Mouse (Mus musculus): ENCODE measurements at regions not wholly inside any gene's neighbourhood (a gene's known extent, or its start where the extent isn't known, plus 50 kb on each side); places are given as distances from the start of the nearest gene placed in this dataset.
A peak's percentile ranks its signal among the peaks of the same experiment; 100 is the strongest.

DNA sequence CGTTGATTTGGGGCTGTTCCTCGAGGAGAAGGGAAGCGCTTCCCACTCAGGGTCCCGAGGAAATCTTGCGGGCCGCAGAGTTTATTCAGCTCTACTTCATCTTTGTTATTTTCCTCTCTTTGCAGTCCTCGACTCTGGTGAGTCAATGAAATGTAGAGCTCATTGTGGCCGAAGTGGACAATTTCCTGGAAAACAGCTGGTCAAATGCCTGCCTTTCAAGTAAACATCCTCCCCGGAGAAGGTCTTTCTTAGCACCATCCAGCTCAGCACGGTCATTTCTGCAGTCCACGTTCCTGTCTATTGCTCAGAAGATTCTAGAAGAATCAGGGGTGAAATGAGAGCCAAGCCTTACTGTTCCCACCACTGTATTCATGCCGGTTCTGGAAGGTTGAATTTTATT is 133.0 kb downstream of the Bcas1 start:
- no peak for DNase-seq

DNA sequence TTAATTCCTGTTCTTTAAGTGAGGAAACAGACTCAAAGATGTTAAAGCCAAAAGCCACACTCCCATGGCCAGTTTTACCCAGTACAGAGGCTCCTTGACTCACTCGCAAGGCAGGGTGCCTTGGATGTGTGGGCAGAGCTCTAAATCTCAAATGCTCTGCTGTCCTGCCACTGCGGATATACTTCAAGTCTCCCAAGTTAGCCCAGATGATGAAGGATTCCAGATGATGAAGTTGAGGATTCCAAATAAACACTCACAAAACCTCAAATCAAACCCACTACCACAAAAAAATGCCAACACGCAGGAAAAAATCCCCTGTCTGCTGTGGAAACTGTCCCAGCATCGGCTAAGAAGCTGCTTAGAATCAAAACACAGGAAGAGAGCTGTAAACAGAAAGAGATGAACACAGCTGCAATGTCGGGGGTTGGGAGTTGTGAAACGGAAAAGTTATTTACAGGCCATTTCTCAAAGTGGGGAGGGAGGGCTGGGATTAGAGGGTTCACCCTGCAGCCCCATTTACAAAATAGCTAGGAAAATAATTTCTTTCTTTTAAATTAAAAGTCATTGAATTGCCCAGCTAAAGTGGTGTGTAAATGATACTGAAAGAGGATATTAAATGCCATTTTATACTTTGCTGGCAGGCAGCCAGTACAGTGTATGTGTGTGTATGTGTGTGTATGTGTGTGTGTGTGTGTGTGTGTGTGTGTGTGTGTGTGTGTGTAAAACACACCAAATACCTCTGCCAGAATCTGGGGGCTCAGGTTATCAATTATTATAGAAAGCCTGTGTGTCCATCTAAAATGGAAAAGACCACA is 135.6 kb downstream of the Bcas1 start:
- DNase-seq, result no peak

GRCm38 (mm10) chr2:170289378-170289960 is 138.2 kb downstream of the Bcas1 start:
- no peak for DNase-seq

DNA sequence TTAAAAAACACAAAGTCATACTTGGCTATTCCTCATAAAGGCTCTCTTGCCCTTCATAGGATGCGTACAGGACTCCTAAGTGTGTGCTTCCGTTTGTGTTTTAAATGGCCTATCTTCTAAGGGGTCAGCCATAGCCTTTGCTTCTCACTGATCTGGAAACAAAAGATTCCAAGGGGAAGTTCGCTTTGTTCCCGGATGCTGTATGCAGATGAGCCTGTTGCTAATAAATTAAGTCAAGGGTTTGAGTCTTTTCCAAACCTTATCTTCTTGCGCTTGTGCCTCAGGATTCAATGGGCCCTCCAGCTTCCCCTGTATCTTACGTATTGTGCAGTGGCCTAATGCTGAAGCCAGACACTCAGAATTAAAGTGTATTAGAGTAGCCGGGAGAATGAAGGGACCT is 138.9 kb downstream of the Bcas1 start:
- DNase-seq, result no peak

GRCm38 (mm10) chr2:170288196-170288595 is 139.4 kb downstream of the Bcas1 start:
- no peak for DNase-seq

DNA sequence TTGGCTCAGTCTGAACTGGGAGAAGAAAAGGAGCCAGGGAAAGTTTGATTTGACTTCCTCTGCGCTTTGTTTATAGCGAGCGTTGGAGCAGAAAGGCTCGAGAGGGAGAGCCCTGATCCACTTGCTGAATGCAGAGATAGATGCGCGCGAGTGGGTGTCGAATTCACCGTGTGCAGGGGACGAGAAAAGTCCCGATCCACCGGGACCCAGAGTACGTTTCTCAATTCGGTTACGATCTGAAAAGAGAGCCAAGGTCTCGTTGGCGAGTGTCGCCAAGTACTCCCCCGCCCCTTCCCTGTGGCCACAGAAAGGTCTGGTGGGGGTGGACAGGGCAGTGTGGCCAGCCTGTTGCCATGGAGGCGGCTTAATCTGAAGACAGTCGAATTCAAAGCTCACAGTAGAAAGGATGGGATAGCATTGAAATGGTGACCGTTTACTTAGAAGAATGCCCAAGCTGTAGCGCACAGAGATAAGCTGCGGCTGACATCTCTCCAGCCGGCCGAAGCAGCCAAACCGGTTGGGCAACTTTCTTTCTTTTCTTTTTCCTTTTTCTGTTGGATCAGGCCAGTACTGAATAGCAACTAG is 139.5 kb upstream of the Zfp217 start:
- peak; percentile 64 for DNase-seq

- no peak for DNase-seq
Measured at GRCm38 (mm10) chr2:170286773-170287172, 138.9 kb upstream of the Zfp217 start.

- DNase-seq, result no peak
Measured at GRCm38 (mm10) chr2:170282463-170282862, 134.6 kb upstream of the Zfp217 start.

GRCm38 (mm10) chr2:170281311-170282008 is 133.6 kb upstream of the Zfp217 start:
- DNase-seq, result no peak

GRCm38 (mm10) chr2:170280733-170281132 is 132.8 kb upstream of the Zfp217 start:
- DNase-seq, result no peak

DNA sequence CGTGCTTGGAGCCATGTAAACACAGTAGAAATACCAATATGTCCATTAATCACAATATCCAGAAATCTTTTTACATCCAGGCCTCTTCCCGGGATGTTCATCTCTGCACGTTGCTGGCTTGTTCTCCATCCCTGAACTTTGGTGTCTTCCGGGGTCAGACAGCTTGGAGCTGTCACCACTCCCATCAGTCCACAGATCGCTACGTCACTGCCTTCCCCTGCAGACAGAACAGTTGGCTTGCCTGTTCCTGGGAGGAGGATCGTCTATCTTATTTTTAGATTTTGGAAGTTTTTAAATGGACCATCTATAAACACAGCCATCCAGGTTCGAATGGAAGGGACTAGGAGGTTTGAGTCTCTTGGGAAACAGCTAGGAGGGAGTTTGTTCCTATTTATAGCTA is 130.0 kb upstream of the Zfp217 start:
- no peak for DNase-seq

- no peak for DNase-seq
Measured at GRCm38 (mm10) chr2:170277182-170277767, 129.4 kb upstream of the Zfp217 start.

DNA sequence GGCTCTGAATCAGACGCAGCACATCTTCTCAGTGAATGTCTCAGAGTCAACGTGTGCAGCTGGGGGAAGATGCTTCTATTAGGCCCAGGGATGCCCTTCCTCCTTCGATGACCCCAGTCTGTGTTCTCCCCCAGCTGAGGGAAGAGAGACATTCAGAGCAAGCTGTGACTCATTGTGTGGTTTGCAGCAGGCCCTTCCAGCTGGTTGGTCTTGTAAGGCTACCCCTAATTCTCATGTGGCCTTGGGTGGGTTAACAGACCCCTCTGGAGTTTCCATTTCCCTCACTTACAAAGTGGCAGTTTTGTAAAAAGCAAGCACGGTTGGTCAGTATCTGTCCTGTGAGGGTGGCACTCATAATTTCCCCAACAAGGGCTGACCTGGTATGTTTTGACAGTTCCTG is 127.8 kb upstream of the Zfp217 start:
- DNase-seq, result no peak

DNA sequence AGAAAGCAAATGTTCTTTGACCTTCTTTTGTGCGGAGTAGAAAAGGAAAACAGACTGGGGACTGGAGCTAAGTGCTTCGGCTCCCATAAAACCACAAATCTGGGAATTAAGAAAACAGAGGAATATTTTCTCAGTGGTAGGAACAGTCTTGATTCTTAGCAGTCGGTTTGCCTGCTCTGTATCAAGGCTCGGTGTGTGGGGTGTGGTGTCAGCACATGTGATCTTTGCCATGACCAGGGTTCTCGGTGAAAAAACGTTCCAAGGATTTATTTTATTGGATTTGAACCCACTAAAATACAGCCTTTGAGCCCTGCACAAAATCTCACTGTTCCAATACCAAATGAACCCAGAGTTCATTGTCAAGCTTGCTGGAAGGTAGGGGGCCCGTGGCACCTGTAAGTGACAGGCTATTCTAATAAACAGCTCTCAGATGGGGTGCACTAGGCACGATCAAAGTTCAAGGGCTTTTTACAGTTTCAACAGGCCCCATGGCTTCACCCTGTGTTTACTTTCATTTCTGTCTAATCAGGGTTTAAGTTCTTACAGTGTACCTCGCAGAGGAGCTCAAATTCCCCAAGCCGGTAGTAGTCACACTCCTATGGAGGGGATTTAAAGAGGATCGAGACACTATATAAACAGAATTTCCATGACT is 122.1 kb upstream of the Zfp217 start:
- DNase-seq, result no peak

DNA sequence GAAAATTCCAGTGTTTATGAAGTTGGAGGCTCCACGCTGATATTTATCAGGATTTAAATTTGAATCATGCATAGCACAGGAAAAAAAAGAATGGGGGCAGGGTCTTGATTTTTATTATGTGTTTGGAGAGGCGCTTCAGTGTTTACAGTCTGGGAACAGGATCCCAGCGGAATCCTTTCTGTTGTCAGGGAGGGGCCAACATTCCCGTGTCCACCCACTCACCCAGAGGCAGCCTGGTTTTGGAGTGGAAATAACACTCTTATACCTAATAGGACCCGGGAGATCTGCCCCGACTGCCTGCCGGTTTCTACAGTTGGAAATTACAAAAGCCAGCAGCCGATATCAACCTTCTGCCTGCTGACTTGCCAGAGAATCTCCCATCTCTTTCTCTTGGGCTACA is 120.2 kb upstream of the Zfp217 start:
- no peak for DNase-seq

- no peak for DNase-seq
Measured at GRCm38 (mm10) chr2:170267152-170267551, 119.2 kb upstream of the Zfp217 start.

DNA sequence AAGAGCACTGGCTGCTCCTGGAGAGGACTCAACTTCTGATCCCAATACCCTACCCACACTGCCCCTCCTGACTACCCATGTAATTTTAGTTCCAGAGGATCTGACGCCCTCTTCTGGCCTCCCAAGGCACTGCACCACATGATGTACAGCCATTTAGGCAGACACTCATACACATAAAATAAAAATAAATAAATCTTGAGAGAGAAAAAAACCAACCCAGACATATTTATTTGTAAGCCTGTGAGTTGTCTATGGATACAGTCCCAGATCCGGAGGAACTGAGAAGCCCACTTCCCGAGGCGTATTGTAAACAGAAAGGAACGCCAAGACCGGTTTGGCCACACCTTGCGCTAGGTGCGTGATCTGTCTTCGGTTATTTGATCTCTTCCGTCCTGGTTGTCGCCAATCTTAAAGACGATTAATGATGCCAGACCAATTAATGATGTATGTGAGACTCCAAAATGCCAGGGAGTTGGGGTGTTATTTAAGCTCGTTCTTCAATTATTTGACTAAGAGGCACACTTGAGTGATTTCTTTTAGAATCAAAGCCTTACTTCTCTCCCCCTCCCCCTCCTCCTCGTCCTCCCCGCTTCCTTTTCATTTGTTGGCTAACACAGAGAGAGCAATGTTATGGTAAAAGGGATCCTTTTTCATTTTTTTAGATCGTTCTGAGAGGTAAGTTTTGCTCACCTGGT is 118.7 kb upstream of the Zfp217 start:
- no peak for DNase-seq

DNA sequence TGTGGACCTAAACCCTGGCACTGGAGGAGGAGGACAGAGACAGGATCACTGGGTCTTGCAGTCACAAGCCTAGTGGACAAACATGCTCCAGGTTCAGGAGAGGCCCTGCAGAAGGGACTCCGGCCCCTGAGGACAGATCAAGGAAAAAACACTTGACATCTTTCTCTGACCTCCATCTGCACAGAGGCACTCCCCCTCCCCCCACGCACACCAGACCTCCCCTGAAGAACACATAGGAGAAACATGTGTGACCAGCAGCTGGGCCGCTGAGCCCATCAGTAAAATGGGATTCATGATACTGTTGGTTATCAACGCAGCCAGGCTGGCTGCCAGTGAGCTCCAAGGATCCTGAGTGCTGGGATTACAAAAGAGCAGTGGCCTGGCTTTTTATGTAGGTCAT is 115.7 kb upstream of the Zfp217 start:
- no peak for DNase-seq

DNA sequence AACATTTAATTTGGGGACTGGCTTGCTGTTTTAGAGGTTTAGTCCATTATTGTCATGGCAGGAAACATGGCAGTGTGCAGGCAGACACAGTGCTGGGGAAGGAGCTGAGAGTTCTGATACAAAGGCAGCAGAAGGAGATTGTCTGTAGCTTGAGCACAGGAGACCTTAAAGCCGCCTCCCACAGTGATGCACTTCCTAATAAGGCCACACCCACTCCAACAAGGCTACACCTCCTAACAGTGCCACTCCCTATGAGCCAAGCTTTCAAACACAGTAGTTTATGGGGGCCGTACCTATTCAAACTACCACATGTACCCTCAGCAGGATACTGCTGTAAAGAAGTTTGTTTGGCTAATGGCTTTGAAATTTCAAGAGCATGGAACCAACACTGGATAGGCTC is 113.3 kb upstream of the Zfp217 start:
- DNase-seq, result no peak

GRCm38 (mm10) chr2:170259662-170260457 is 112.0 kb upstream of the Zfp217 start:
- no peak for DNase-seq

DNA sequence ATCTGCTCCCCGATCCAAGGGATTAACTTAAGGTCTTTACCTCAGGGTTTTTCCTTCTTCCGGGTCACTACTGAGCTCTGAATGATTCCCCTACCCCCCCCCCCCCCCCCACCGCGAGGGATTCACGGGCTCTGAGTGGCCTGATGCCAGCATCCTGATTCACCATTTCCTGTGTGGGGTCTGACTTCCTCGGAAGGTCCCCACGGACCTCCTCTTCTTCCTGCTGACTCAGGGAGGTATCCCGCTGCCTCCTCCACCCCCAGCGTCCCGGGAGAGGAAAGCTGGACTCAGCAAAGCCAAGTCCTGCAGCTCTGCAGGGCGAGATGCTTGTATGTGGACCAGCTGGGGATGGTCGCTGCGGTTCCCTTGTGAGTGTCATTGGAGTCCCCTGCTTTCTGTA is 110.5 kb upstream of the Zfp217 start:
- DNase-seq, result no peak
